Mouse (Mus musculus) adrenal gland (tissue): ENCODE measurements around the gene Pigs.

Source experiments
- intact Hi-C: fragments of 180-260 bp; cut with DNase I; formaldehyde crosslinking; loops from one replicate; pipeline ENCODE4 v1.15.1; 2025
- long read RNA-seq, 2 experiments: library from polyadenylated mRNA; unstranded; transcript quantifications; one replicate each; pipeline ENCODE4 v2.0.0; 2020; ENCODE audit warnings: borderline replicate concordance in 1 of 2; ENCODE audit not compliant: insufficient replicate concordance in 1 of 2

The Pigs gene
- long read RNA-seq, experiment 1, transcript Pigs-201 (12 exons, 2,501 nt), result major isoform, 80 of 114 reads
- long read RNA-seq, experiment 1, partial matches to known transcripts, result 31 of 114 reads
- long read RNA-seq, experiment 1, other reads (novel, unspliced or antisense), result 3 of 114 reads
- long read RNA-seq, experiment 2, transcript Pigs-201 (12 exons, 2,501 nt), result major isoform, 72 of 95 reads
- long read RNA-seq, experiment 2, partial matches to known transcripts, result 20 of 95 reads
- long read RNA-seq, experiment 2, other reads (novel, unspliced or antisense), result 3 of 95 reads

GRCm38 (mm10) chr11:78327634-78328511 lies at the start of gene Pigs:
Gene Pigs, plus strand, starts transcription at chr11:78328415.
- intact Hi-C loops, result no loop called here

GRCm38 (mm10) chr11:78278853-78279252 lies 49.4 kb upstream of the Pigs start:
- intact Hi-C loops, result loop anchor here (5.0 kb wide), 1 partner anchor 68 kb away; no protein-coding TSS in a partner anchor

GRCm38 (mm10) chr11:78279586-78279985 lies 48.6 kb upstream of the Pigs start:
- intact Hi-C loops, result loop anchor here (5.0 kb wide), 1 partner anchor 68 kb away; no protein-coding TSS in a partner anchor

- intact Hi-C loops, result no loop called here
Measured at GRCm38 (mm10) chr11:78289146-78289763, 39.0 kb upstream of the Pigs start.

GRCm38 (mm10) chr11:78290654-78291053 lies 37.6 kb upstream of the Pigs start, which contains the start of gene BC030499:
Gene BC030499, plus strand, starts transcription at chr11:78290841.
- intact Hi-C loops, result no loop called here

GRCm38 (mm10) chr11:78294585-78294984 lies 33.6 kb upstream of the Pigs start:
- intact Hi-C loops, result no loop called here

GRCm38 (mm10) chr11:78300917-78301316 lies 27.3 kb upstream of the Pigs start:
- intact Hi-C loops, result no loop called here

- intact Hi-C loops, result no loop called here
Measured at GRCm38 (mm10) chr11:78301357-78302084, 26.7 kb upstream of the Pigs start, which contains the start of gene Spag5. Gene Spag5, plus strand, starts transcription at chr11:78301529.

- intact Hi-C loops, result no loop called here
Measured at GRCm38 (mm10) chr11:78305272-78305671, 22.9 kb upstream of the Pigs start.

- intact Hi-C loops, result no loop called here
Measured at GRCm38 (mm10) chr11:78310861-78311511, 17.2 kb upstream of the Pigs start.

GRCm38 (mm10) chr11:78313662-78314061 lies 14.6 kb upstream of the Pigs start:
- intact Hi-C loops, result no loop called here

- intact Hi-C loops, result no loop called here
Measured at GRCm38 (mm10) chr11:78318411-78318810, 9.8 kb upstream of the Pigs start.

- intact Hi-C loops, result no loop called here
Measured at GRCm38 (mm10) chr11:78322076-78322831, 6.0 kb upstream of the Pigs start.

- intact Hi-C loops, result no loop called here
Measured at GRCm38 (mm10) chr11:78322860-78323259, 5.4 kb upstream of the Pigs start, which contains the start of gene Aldoc. Gene Aldoc, plus strand, starts transcription at chr11:78322968.

- intact Hi-C loops, result no loop called here
Measured at GRCm38 (mm10) chr11:78324000-78324785, 4.0 kb upstream of the Pigs start.

- intact Hi-C loops, result no loop called here
Measured at GRCm38 (mm10) chr11:78324965-78325364, 3.2 kb upstream of the Pigs start.

GRCm38 (mm10) chr11:78327215-78327614 lies 1.0 kb upstream of the Pigs start:
- intact Hi-C loops, result no loop called here

- intact Hi-C loops, result no loop called here
Measured at GRCm38 (mm10) chr11:78328512-78329056, 369 bp downstream of the Pigs start.

GRCm38 (mm10) chr11:78332676-78333075 lies 4.5 kb downstream of the Pigs start:
- intact Hi-C loops, result no loop called here
